Mouse (Mus musculus): ENCODE results near the gene Adgrl3.

DNA sequence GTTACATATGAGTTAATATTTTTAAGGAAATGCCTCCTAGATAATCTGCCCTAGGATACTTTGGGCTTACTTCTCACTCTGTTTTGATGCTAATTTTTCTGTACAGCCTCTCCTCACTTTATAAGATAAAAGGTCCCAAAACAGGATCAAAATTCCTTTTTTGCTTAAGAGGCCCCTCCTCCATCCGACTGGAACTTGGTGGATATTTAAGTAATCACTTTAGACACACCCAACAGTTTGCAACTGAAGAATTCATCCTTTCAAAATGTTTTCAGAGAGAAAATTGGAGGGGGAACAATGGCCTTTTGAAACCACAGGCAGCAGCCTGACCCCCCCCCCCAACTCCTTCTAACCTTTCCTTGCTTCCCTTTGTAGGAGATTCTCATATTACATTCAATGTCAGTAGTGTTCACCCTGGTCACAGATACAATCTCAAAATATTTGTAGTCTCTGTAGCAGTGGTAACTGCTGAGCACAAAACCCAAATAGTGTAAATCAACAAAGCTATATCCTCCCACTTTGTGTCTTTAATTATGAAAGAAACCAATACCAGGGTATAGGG is 385.7 kb downstream of the Adgrl3 start:
- TF ChIP-seq EP300 (IDR thresholded peaks at IDR 0.05; ENCODE audit: low read depth) (no peak), CTCF (IDR thresholded peaks at IDR 0.05; ENCODE audit: low read depth) (no peak)
